Mouse (Mus musculus) cortical plate, adult 2 months (tissue): ENCODE measurements around the gene Ipo11. TPM values are rescaled to one million over a fixed set of nuclear protein-coding genes. Genes with fewer than 3 reads are reported as not detected.

Experiments used
- H3K27ac ChIP-seq: fragments of 200-500 bp; 2 replicates; pipeline ENCODE4 v1.5.1; 2012; ENCODE audit warnings: low read length, control low read depth, inconsistent platforms; ENCODE audit not compliant: insufficient read depth
- H3K4me1 ChIP-seq: fragments of 200-500 bp; 2 replicates; pipeline ENCODE4 v1.6.1; 2011; ENCODE audit warnings: low read length; ENCODE audit not compliant: control insufficient read depth, insufficient read depth
- H3K4me3 ChIP-seq: fragments of 200-500 bp; 2 replicates; pipeline ENCODE4 v1.5.1; 2011; ENCODE audit warnings: mild to moderate bottlenecking, low read length, control low read depth; ENCODE audit not compliant: insufficient read depth
- CTCF ChIP-seq: fragments of 200-500 bp; IDR thresholded peaks from 2 replicates; pipeline ENCODE4 v1.5.1; 2011; ENCODE audit warnings: mild to moderate bottlenecking, control low read depth, low read length; ENCODE audit not compliant: insufficient read depth; ENCODE audit errors: extremely low read depth
- POLR2A ChIP-seq: fragments of 200-500 bp; IDR thresholded peaks from 2 replicates; pipeline ENCODE4 v1.6.1; 2011; ENCODE audit warnings: mild to moderate bottlenecking, low read length, control low read depth; ENCODE audit not compliant: insufficient read depth; ENCODE audit errors: extremely low read depth
- polyA plus RNA-seq: library from polyadenylated mRNA; depleted of rRNA; stranded (reverse); fragments of >200 nt; gene quantifications from 2 replicates; pipeline ENCODE4 v1.2.3, GENCODE M21; 2012

Ipo11 gene
- polyA plus RNA-seq, 1 experiment: 45.6 TPM

DNA sequence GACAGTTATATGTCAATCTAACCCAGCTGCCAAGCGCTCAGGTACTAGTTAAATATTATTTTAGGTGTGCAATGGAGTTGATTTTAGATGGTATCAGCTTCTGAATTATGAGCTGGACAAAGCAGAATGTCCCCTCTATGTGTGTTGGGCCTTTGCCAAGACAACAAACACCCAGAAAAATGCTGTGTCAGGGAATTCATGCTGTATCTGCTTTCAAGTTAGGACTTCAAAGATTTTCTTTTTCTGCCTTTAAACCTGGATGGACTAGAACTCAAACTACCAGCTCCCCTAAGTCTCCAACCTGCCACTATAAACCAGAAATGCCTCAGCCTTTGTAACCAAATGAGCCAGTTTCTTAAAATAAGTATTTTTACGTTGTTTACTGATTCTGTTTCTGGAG is 116.6 kb downstream of the Ipo11 start:
- H3K4me3 ChIP-seq: no peak overlapping the region
- H3K4me1 ChIP-seq: peaks cover 5% of the 10 kb centered on the region
- no peak overlapping the region for H3K27ac ChIP-seq
- TF ChIP-seq CTCF (no peak), POLR2A (no peak)

- no peak overlapping the region for H3K27ac ChIP-seq
- no peak overlapping the region for H3K4me3 ChIP-seq
- TF ChIP-seq POLR2A (no peak), CTCF (no peak)
- H3K4me1 ChIP-seq: peaks cover 5% of the 10 kb centered on the region
These were observed 117.0 kb downstream of the Ipo11 start for GRCm38 (mm10) chr13:106819749-106820148.

DNA sequence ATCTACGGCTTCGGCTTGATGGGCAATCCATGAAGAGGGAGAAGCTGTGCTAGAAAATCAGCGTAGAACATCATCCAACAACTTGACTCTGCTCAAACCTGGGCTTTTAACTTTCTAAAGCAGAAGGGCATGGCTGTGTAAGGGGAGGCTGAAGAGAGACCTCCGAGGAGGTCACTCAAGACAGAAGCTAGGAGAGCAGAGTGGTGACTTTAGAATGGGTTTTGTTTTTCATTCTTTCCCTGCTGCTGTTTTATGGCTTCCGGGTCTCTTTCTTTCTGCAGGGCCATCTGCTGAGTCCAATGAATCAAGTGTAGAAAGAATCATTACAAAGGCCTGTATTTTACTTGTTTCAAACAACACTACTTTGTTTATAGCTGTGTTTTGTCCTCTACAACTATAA is 119.7 kb downstream of the Ipo11 start:
- TF ChIP-seq CTCF (no peak), POLR2A (no peak)
- no peak overlapping the region for H3K4me3 ChIP-seq
- H3K27ac ChIP-seq: peak overlapping the region; percentile 68; the same call in 1 of the 2 replicates
- peaks cover 5% of the 10 kb centered on the region for H3K4me1 ChIP-seq

GRCm38 (mm10) chr13:106813519-106813918 is 123.2 kb downstream of the Ipo11 start:
- Histone ChIP-seq H3K27ac (no peak overlapping the region), H3K4me1 (peaks cover 5% of the 10 kb centered on the region), H3K4me3 (no peak overlapping the region)
- TF ChIP-seq CTCF: no peak
- TF ChIP-seq POLR2A: no peak

DNA sequence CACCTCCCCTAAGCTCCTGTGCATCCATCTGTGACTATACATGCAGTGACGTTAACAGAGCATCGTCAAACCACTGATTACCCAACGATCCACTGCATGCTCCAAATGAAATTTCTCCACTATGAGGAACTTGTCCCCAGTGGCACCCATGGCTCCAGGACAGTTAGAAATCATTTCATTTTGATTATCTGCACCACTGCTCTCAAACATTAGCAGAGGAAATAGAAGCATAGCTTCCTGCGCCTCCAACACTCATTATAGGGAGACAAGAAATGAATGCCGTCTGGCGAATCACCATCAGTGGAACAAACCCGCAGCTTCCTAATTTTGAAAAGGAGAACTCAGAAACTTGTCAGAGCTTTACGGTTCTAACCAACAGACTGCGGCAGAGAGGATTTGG is 123.7 kb downstream of the Ipo11 start:
- H3K27ac ChIP-seq: no peak overlapping the region
- no peak overlapping the region for H3K4me3 ChIP-seq
- peaks cover 4% of the 10 kb centered on the region for H3K4me1 ChIP-seq
- TF ChIP-seq CTCF (no peak), POLR2A (no peak)

DNA sequence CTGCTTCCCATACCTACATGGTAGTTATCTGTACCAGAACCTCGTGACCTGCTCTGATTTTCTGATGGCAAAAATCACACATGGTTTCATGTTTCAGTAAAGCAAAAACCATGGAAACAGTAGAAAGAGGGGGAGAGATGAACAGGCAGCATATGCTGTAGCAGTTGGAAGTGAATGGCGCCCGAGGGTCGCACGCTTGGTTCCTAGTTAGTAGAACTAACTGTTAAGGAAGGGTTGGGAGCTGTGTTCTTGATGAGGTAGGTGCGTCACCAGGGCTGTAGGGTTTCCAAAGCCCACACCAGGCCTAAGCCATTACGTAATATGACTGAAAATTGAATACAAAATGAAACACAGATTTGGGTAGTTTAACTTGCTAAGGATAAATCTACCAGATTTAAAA is 126.6 kb downstream of the Ipo11 start:
- no peak for TF ChIP-seq CTCF
- no peak for TF ChIP-seq POLR2A
- H3K4me1 ChIP-seq: peaks cover 4% of the 10 kb centered on the region
- H3K27ac ChIP-seq: no peak overlapping the region
- H3K4me3 ChIP-seq: no peak overlapping the region

GRCm38 (mm10) chr13:106808821-106809220 is 127.9 kb downstream of the Ipo11 start:
- TF ChIP-seq POLR2A: no peak
- TF ChIP-seq CTCF: no peak
- Histone ChIP-seq H3K27ac (no peak overlapping the region), H3K4me1 (peaks cover 4% of the 10 kb centered on the region)

GRCm38 (mm10) chr13:106808315-106808714 is 128.4 kb downstream of the Ipo11 start:
- Histone ChIP-seq H3K27ac (no peak overlapping the region), H3K4me1 (peaks cover 4% of the 10 kb centered on the region), H3K4me3 (no peak overlapping the region)
- no peak for TF ChIP-seq CTCF
- no peak for TF ChIP-seq POLR2A

More at GRCm38 (mm10) chr13:106808821-106809220, 127.9 kb downstream of the Ipo11 start:
- H3K4me3 ChIP-seq: no peak overlapping the region

- H3K4me1 ChIP-seq: peaks cover 4% of the 10 kb centered on the region
- H3K4me3 ChIP-seq: no peak overlapping the region
- no peak overlapping the region for H3K27ac ChIP-seq
- TF ChIP-seq POLR2A (no peak), CTCF (no peak)
These were observed 129.5 kb downstream of the Ipo11 start for GRCm38 (mm10) chr13:106807303-106807702.

DNA sequence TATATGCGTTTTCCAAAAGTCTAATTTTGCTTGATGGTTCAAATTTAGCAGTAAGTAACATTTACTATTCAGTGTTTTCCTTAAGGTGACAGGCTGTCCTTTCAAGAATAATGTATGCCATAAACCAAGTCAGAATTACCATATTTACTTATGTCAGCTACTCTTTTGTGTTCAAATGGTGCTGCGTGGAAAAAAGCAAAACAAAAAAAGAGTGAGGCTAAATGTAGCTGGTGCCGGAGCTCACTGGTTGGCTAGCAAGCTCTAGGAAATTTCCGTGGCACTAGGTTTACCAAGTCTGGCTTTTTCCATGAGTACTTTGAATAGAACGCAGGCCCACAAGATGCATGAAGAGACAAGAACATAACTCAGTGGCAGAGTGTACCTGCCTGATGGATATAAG is 131.6 kb downstream of the Ipo11 start:
- Histone ChIP-seq H3K4me1 (peaks cover 4% of the 10 kb centered on the region), H3K27ac (no peak overlapping the region), H3K4me3 (no peak overlapping the region)
- TF ChIP-seq POLR2A: no peak
- TF ChIP-seq CTCF: no peak
